Mouse (Mus musculus) large intestine, adult 2 months (tissue): Measurements from ENCODE around the gene Mmp9. TPM values are rescaled to one million over a fixed set of nuclear protein-coding genes. Genes with fewer than 3 reads are reported as not detected.

ENCODE experiments used
- polyA plus RNA-seq: library from polyadenylated mRNA; depleted of rRNA; stranded (reverse); fragments of >200 nt; gene quantifications from 2 replicates; pipeline ENCODE4 v1.2.3, GENCODE M21; 2012; rRNA removed

The Mmp9 gene
- polyA plus RNA-seq, 1 experiment, result 6.9 TPM

Other genes starting within 250 kb of the Mmp9 start
- gene Spint4, start 242.3 kb upstream of the Mmp9 start, polyA plus RNA-seq, result not detected in 2 replicates
- gene Spint5, start 225.5 kb upstream of the Mmp9 start, polyA plus RNA-seq, result not detected in 2 replicates
- gene Wfdc3, start 194.8 kb upstream of the Mmp9 start, polyA plus RNA-seq, result 0.19 and 0.22 TPM in 2 replicates
- gene Dnttip1, start 194.8 kb upstream of the Mmp9 start, polyA plus RNA-seq, result 17.3 and 27.6 TPM in 2 replicates
- gene Ube2c, start 170.9 kb upstream of the Mmp9 start, polyA plus RNA-seq, result 154 and 183 TPM in 2 replicates
- 2.2 TPM in 1 of 2 replicates, not detected in the other for gene Tnnc2, start 160.8 kb upstream of the Mmp9 start, polyA plus RNA-seq
- gene Snx21, start 155.0 kb upstream of the Mmp9 start, polyA plus RNA-seq, result 9.1 and 9.9 TPM in 2 replicates
- 63.0 and 82.8 TPM in 2 replicates for gene Acot8, start 135.9 kb upstream of the Mmp9 start, polyA plus RNA-seq
- gene Zswim3, start 135.7 kb upstream of the Mmp9 start, polyA plus RNA-seq, result 4.0 and 4.8 TPM in 2 replicates
- gene Zswim1, start 118.1 kb upstream of the Mmp9 start, polyA plus RNA-seq, result 8.1 and 8.3 TPM in 2 replicates
- gene Spata25, start 112.2 kb upstream of the Mmp9 start, polyA plus RNA-seq, result not detected in 2 replicates
- gene Ctsa, start 107.9 kb upstream of the Mmp9 start, polyA plus RNA-seq, result 195 and 290 TPM in 2 replicates
- 3.3 and 3.5 TPM in 2 replicates for gene Neurl2, start 107.3 kb upstream of the Mmp9 start, polyA plus RNA-seq
- 35.7 and 46.7 TPM in 2 replicates for gene Pltp, start 83.1 kb upstream of the Mmp9 start, polyA plus RNA-seq
- gene Pcif1, start 61.5 kb upstream of the Mmp9 start, polyA plus RNA-seq, result 30.8 and 34.3 TPM in 2 replicates
- 18.5 and 26.1 TPM in 2 replicates for gene Zfp335, start 29.0 kb upstream of the Mmp9 start, polyA plus RNA-seq
- 0.50 and 0.95 TPM in 2 replicates for gene Slc12a5, start 20.0 kb downstream of the Mmp9 start, polyA plus RNA-seq
- gene Ncoa5, start 94.1 kb downstream of the Mmp9 start, polyA plus RNA-seq, result 18.1 and 22.0 TPM in 2 replicates
- gene Cd40, start 114.8 kb downstream of the Mmp9 start, polyA plus RNA-seq, result 9.5 and 9.6 TPM in 2 replicates
- gene 1700025C18Rik, start 150.0 kb downstream of the Mmp9 start, polyA plus RNA-seq, result not detected in 2 replicates